Mouse (Mus musculus): ENCODE results near the gene Insl3. TPM values are rescaled to one million over a fixed set of nuclear protein-coding genes. Genes with fewer than 3 reads are reported as not detected.

Gene Insl3
- total and polyA plus RNA-seq, 3 experiments = 1.9 to 21.4 (median 9.8) TPM

DNA sequence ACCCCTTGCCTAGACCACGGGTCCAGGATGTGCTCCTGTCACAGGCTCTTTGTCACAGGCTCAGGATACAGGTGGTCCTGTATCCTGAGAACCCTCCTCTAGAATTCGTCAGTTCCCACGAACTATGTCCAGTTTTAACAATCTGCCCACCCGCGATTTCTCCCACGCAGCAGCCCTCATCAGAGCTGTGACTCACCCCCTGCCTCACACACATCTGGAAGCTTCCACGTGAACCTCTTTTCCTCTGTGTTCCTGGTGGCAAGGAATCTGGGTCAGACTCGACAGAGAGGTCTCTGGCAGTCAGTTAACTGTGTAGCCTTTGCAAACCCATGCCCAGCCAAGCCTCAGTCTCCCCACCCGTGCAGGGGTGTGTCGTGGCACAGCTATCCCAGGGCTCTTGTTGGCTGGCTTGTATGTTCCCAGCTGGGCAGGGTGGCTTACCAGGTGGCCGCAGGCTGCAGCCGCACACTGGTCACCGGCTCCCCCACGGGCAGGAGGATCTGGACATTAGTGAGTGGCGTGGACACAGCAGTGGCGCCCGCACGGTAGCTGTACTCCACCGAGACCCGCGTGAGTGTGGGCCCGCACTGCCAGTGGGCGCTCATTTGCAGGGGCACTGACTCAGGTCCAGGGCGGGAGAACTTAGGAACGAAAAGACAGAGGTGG is 20.3 kb downstream of the Insl3 start:
- Histone ChIP-seq H3K4me2 (ENCODE audit: insufficient read depth, low read depth, poor library complexity, severe bottlenecking) (no peak overlapping the region), H3K4me3 (replicated peaks in 1 of 3; ENCODE audit: low read depth in 2 of 3, low read length in 2 of 3, poor library complexity in 1 of 3) (no peak overlapping the region)

DNA sequence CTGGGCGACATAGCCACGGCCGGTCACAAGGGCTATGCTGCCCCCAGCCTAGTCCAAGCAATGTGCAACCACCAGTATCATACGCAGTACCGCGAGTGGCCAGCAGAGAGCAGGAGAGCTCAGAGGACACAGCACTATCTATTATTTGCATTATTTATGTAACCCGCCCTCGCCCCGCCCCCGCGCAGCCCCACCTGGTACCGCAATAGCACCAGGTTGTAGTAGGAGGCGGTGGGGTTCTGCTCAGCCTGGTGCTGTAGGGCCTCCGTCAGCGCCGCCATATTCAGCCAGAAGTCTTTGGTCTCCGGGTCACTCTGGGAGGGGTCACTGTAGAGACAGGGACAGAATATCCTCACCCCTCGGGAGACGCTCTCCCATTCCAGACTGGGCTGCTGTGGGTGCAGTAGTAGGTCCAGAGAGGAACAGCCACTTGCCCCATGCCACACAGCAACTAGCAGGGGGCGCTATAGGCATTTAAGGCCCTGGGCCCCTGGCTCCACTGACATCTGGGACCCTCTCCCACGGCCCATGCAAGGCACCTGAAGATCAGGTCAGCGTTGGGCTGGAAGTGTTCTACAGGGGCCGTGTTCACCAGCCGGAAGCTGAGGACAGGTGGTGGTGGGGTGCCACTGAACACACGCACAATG is 20.9 kb downstream of the Insl3 start:
- Histone ChIP-seq H3K27ac (ENCODE audit: insufficient read depth, low read depth) (no peak overlapping the region), H3K4me1 (ENCODE audit: control insufficient read depth in 1 of 2, insufficient read depth in 2 of 2) (peaks cover 0 to 9% of the 10 kb centered on the region in 2 experiments; a peak in 2 of 4 replicates), H3K79me2 (replicated peaks; ENCODE audit: control insufficient read depth, extremely low read depth, insufficient read depth, poor library complexity, severe bottlenecking) (no peaks in the 10 kb centered on the region), H3K4me2 (ENCODE audit: insufficient read depth, low read depth, poor library complexity, severe bottlenecking) (no peak overlapping the region), H3K27me3 (replicated peaks) (no peaks in the 10 kb centered on the region), H3K9me3 (replicated peaks; ENCODE audit: low read length) (no peaks in the 10 kb centered on the region), H3K9ac (ENCODE audit: insufficient read depth, low read depth) (no peak overlapping the region), H3K36me3 (replicated peaks in 1 of 2; ENCODE audit: control insufficient read depth in 1 of 2, insufficient read depth in 1 of 2, low read length in 1 of 2) (peaks cover 65 to 81% of the 10 kb centered on the region in 2 experiments), H3K4me3 (replicated peaks in 1 of 3; ENCODE audit: low read depth in 2 of 3, low read length in 2 of 3, poor library complexity in 1 of 3) (no peak overlapping the region)
- dilution Hi-C loops (cut with MboI; ENCODE audit: extremely low pct_ligation_motif_present, extremely low pct_unique_long_range_greater_than_20kb, low sequenced_read_pairs) (no loop called here), in situ Hi-C loops (cut with MboI; ENCODE audit: low pct_ligation_motif_present, low pct_unique_long_range_greater_than_20kb, low sequenced_read_pairs) (no loop called here)
- peak; percentile 74 for DNase-seq (ENCODE audit: extremely low read depth)
- TF ChIP-seq SIN3A (IDR thresholded peaks at IDR 0.05; ENCODE audit: low read length) = no peak
- no peak for TF ChIP-seq USF1 (IDR thresholded peaks at IDR 0.05; ENCODE audit: low read depth, low read length)
- TF ChIP-seq PAX5 (IDR thresholded peaks at IDR 0.05; ENCODE audit: low read length) = no peak
- peak; percentile 70 for TF ChIP-seq SMC3 (IDR thresholded peaks at IDR 0.05; ENCODE audit: low read depth, low read length)
- TF ChIP-seq E2F4 (IDR thresholded peaks at IDR 0.05; ENCODE audit: insufficient replicate concordance, low read depth, low read length) = no peak
- peak; percentile 39 to 72; a peak in 3 of 4 replicates for TF ChIP-seq CTCF (conservative IDR thresholded peaks at IDR 0.05 in 1 of 2, IDR thresholded peaks at IDR 0.05 in 1 of 2; ENCODE audit: low read depth in 2 of 2, low read length in 2 of 2)
- TF ChIP-seq RAD21 (IDR thresholded peaks at IDR 0.05; ENCODE audit: low read depth, low read length) = peak; percentile 60

More for the DNA sequence above, 20.3 kb downstream of the Insl3 start:
- H3K27me3 ChIP-seq (replicated peaks) = no peaks in the 10 kb centered on the region
- peaks cover 59 to 74% of the 10 kb centered on the region in 2 experiments for H3K36me3 ChIP-seq (replicated peaks in 1 of 2; ENCODE audit: control insufficient read depth in 1 of 2, insufficient read depth in 1 of 2, low read length in 1 of 2)
- no peaks in the 10 kb centered on the region for H3K9me3 ChIP-seq (replicated peaks; ENCODE audit: low read length)
- no peak for TF ChIP-seq POLR2AphosphoS2 (IDR thresholded peaks at IDR 0.05; ENCODE audit: low read depth, low read length)
- no peak for TF ChIP-seq HCFC1 (IDR thresholded peaks at IDR 0.05; ENCODE audit: low read depth, low read length)
- TF ChIP-seq JUND (conservative IDR thresholded peaks at IDR 0.05; ENCODE audit: low read depth, low read length) = no peak
- no peak for TF ChIP-seq MAFK (IDR thresholded peaks at IDR 0.05; ENCODE audit: insufficient replicate concordance, low read length)
- TF ChIP-seq ZKSCAN1 (IDR thresholded peaks at IDR 0.05; ENCODE audit: borderline replicate concordance, low read depth, low read length) = no peak
- TF ChIP-seq TBP (conservative IDR thresholded peaks at IDR 0.05; ENCODE audit: low read depth, low read length) = no peak
- TF ChIP-seq MXI1 (IDR thresholded peaks at IDR 0.05; ENCODE audit: low read depth, low read length) = no peak
- no peak for TF ChIP-seq E2F4 (IDR thresholded peaks at IDR 0.05; ENCODE audit: insufficient replicate concordance, low read depth, low read length)
- H3K79me2 ChIP-seq (replicated peaks; ENCODE audit: control insufficient read depth, extremely low read depth, insufficient read depth, poor library complexity, severe bottlenecking) = no peaks in the 10 kb centered on the region
- H3K4me1 ChIP-seq (ENCODE audit: control insufficient read depth in 1 of 2, insufficient read depth in 2 of 2) = peaks cover 0 to 5% of the 10 kb centered on the region in 2 experiments; a peak in 2 of 4 replicates
- dilution Hi-C loops (cut with MboI; ENCODE audit: extremely low pct_ligation_motif_present, extremely low pct_unique_long_range_greater_than_20kb, low sequenced_read_pairs) (no loop called here), in situ Hi-C loops (cut with MboI; ENCODE audit: low pct_ligation_motif_present, low pct_unique_long_range_greater_than_20kb, low sequenced_read_pairs) (no loop called here)
- no peak for DNase-seq (ENCODE audit: extremely low read depth)
- no peak overlapping the region for H3K27ac ChIP-seq (ENCODE audit: insufficient read depth, low read depth)
- H3K9ac ChIP-seq (ENCODE audit: insufficient read depth, low read depth) = no peak overlapping the region
